Mouse (Mus musculus): Measurements from ENCODE around the gene Fam161a. TPM values are rescaled to one million over a fixed set of nuclear protein-coding genes. Genes with fewer than 3 reads are reported as not detected.

Gene Fam161a
- polyA plus RNA-seq, 1 experiment from 2014 or later, result 0.81 TPM

DNA sequence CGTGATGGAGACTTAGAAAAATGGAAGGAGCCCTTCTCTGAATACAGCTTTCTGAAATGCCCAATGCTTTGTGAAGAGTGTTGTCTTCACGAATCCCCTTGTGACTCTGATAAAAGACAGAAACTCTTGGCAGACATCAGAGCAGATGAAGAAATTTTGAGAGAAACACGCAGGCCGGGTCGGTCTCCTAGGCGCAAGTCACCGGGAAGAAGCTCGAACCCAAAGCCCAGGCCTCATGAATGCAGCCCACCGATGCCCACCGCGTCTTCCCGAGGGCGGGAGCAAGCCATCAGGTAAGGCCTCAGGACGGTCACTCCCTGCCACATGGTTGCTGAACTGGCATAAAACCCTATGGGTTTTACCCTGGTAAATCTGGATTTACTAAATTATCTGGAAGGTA lies 13.5 kb downstream of the Fam161a start:
- Histone ChIP-seq H3K27me3 (ENCODE audit: control insufficient read depth, insufficient read depth, low read depth, low read length) (no peaks in the 10 kb centered on the region), H3K27ac (ENCODE audit: low read length) (no peak overlapping the region), H3K9ac (ENCODE audit: low read depth, low read length) (no peak overlapping the region), H3K36me3 (ENCODE audit: control insufficient read depth, insufficient read depth) (no peaks in the 10 kb centered on the region), H3K9me3 (replicated peaks; ENCODE audit: control insufficient read depth, low read length) (no peaks in the 10 kb centered on the region), H3K4me3 (ENCODE audit: low read depth, low read length) (no peak overlapping the region), H3K4me1 (ENCODE audit: control insufficient read depth, low read depth, low read length) (no peaks in the 10 kb centered on the region), H3K4me2 (ENCODE audit: low read depth, low read length) (no peak overlapping the region)
- WGBS (ENCODE audit: insufficient replicate concordance), result 75% methylated on average over 14 of the region's 14 CpGs
- ATAC-seq (ENCODE audit: low read depth), result no peak

DNA sequence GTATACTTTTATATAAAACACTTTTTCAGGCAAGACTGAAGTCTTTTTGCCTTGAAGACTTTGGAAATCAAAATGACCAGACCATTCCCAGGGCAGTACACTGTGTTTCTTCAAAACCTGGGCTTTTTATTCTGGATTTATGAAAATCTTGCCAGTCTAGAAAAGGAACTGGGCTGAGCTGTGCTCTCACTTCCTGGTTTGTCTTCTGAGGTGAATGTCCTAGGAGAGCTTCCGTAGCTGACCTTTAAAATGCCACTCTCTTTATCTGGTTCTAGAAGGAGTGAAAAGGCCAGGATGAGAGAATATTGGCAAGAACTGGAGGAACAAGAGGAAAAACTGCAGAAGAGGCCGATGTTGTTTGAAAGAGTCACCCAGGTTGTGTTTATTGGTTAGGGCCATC lies 15.8 kb downstream of the Fam161a start:
- Histone ChIP-seq H3K36me3 (ENCODE audit: control insufficient read depth, insufficient read depth) (no peaks in the 10 kb centered on the region), H3K4me1 (ENCODE audit: control insufficient read depth, low read depth, low read length) (no peaks in the 10 kb centered on the region), H3K9ac (ENCODE audit: low read depth, low read length) (no peak overlapping the region), H3K4me3 (ENCODE audit: low read depth, low read length) (no peak overlapping the region), H3K27ac (ENCODE audit: low read length) (no peak overlapping the region), H3K4me2 (ENCODE audit: low read depth, low read length) (no peak overlapping the region), H3K27me3 (ENCODE audit: control insufficient read depth, insufficient read depth, low read depth, low read length) (no peaks in the 10 kb centered on the region), H3K9me3 (replicated peaks; ENCODE audit: control insufficient read depth, low read length) (no peaks in the 10 kb centered on the region)
- ATAC-seq (ENCODE audit: low read depth), result no peak
- WGBS (ENCODE audit: insufficient replicate concordance), result 72% methylated on average over 2 of the region's 2 CpGs

DNA sequence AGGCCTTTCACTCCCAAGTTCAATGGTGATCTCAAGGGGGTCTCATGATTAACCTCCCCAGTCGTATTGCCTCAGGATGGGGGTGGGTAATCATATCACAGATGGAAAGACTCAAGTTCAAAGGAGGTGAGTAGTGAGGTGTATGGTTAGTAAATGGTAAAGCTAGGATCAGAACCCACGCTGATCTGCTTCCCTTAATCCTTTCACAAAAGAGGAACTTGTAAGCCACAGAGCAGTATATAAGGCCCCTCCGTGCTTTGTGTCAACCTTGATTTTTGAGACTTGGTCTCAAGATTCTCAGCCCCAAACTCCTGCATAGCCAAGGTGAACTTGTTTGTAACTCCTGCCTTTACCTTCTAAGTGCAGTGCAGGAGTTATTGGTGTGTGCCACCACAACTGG lies 16.8 kb downstream of the Fam161a start:
- Histone ChIP-seq H3K4me2 (ENCODE audit: low read depth, low read length) (no peak overlapping the region), H3K36me3 (ENCODE audit: control insufficient read depth, insufficient read depth) (no peaks in the 10 kb centered on the region), H3K9ac (ENCODE audit: low read depth, low read length) (no peak overlapping the region), H3K4me3 (ENCODE audit: low read depth, low read length) (no peak overlapping the region), H3K27me3 (ENCODE audit: control insufficient read depth, insufficient read depth, low read depth, low read length) (no peaks in the 10 kb centered on the region), H3K27ac (ENCODE audit: low read length) (no peak overlapping the region), H3K9me3 (replicated peaks; ENCODE audit: control insufficient read depth, low read length) (no peaks in the 10 kb centered on the region), H3K4me1 (ENCODE audit: control insufficient read depth, low read depth, low read length) (no peaks in the 10 kb centered on the region)
- WGBS (ENCODE audit: insufficient replicate concordance), result 25% methylated on average over 3 of the region's 3 CpGs
- no peak for ATAC-seq (ENCODE audit: low read depth)

DNA sequence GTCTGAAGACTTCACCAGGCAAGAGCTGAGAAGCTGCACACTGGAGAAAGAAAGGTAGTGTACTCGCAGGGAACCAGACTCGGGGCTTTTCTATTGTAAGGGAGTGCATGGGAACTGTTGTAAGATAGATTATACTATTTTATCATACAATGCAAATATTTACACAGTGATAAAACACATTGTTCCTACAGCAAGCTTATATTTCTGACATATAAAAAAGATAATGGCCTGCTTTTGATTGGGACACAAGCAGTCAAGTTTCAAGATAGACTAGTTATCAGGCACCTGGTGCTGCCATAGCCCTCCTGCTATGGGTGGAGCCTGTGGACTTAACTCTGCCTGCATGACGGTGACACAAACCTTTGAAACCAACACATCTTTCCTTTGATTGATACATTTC lies 21.6 kb downstream of the Fam161a start:
- 20% methylated on average over 3 of the region's 3 CpGs for WGBS (ENCODE audit: insufficient replicate concordance)
- Histone ChIP-seq H3K4me2 (ENCODE audit: low read depth, low read length) (no peak overlapping the region), H3K27me3 (ENCODE audit: control insufficient read depth, insufficient read depth, low read depth, low read length) (no peaks in the 10 kb centered on the region), H3K27ac (ENCODE audit: low read length) (no peak overlapping the region), H3K36me3 (ENCODE audit: control insufficient read depth, insufficient read depth) (no peaks in the 10 kb centered on the region), H3K9me3 (replicated peaks; ENCODE audit: control insufficient read depth, low read length) (no peaks in the 10 kb centered on the region), H3K4me3 (ENCODE audit: low read depth, low read length) (no peak overlapping the region), H3K9ac (ENCODE audit: low read depth, low read length) (no peak overlapping the region), H3K4me1 (ENCODE audit: control insufficient read depth, low read depth, low read length) (no peaks in the 10 kb centered on the region)
- ATAC-seq (ENCODE audit: low read depth), result no peak

DNA sequence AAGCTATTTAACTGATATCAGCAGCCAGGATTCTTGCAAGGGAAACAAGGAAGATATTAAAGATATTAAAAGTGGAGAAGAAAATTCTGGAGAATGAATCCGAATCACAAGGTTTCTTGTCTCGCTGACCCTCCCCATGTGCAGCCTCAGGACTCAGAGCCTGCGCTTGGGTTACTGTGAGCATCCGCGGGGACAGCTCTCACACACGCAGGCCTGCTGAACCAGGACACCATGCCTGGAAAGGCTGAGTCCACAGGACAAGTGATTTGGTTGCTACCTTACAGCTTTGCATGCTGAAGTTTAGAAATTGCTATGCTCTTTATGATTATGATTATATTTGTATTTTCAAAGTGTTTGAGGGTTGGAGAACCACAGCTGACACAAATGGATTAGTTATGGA lies 22.1 kb downstream of the Fam161a start:
- H3K4me1 ChIP-seq (ENCODE audit: control insufficient read depth, low read depth, low read length), result no peaks in the 10 kb centered on the region
- H3K9me3 ChIP-seq (replicated peaks; ENCODE audit: control insufficient read depth, low read length), result no peaks in the 10 kb centered on the region
- H3K9ac ChIP-seq (ENCODE audit: low read depth, low read length), result no peak overlapping the region
- no peak for ATAC-seq (ENCODE audit: low read depth)
- no peak overlapping the region for H3K4me2 ChIP-seq (ENCODE audit: low read depth, low read length)
- H3K27ac ChIP-seq (ENCODE audit: low read length), result no peak overlapping the region
- H3K36me3 ChIP-seq (ENCODE audit: control insufficient read depth, insufficient read depth), result no peaks in the 10 kb centered on the region
- 78% methylated on average over 6 of the region's 6 CpGs for WGBS (ENCODE audit: insufficient replicate concordance)
- no peak overlapping the region for H3K4me3 ChIP-seq (ENCODE audit: low read depth, low read length)
- no peaks in the 10 kb centered on the region for H3K27me3 ChIP-seq (ENCODE audit: control insufficient read depth, insufficient read depth, low read depth, low read length)

DNA sequence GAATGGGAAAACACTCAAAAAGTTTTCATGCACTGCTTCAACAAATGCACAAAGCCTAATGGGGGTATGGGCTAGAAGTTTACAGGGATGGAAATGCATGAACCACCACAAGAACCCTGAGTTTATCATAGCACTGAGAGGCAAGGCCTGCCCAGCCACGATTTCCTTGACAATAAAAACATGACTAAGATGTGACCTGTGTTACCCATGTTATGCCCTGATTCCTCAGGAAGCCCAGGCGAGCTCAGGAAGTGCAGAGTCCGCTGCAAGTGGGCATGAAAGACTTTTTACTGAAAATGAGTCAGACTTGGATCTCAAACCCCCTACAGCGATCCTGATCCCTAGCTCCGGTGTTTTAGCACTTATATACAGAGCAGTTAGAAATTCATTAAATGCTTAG lies 39.9 kb downstream of the Fam161a start:
- no peak overlapping the region for H3K9ac ChIP-seq (ENCODE audit: low read depth, low read length)
- 33% methylated on average over 5 of the region's 5 CpGs for WGBS (ENCODE audit: insufficient replicate concordance)
- no peaks in the 10 kb centered on the region for H3K9me3 ChIP-seq (replicated peaks; ENCODE audit: control insufficient read depth, low read length)
- no peak overlapping the region for H3K27ac ChIP-seq (ENCODE audit: low read length)
- no peaks in the 10 kb centered on the region for H3K4me1 ChIP-seq (ENCODE audit: control insufficient read depth, low read depth, low read length)
- no peaks in the 10 kb centered on the region for H3K36me3 ChIP-seq (ENCODE audit: control insufficient read depth, insufficient read depth)
- peaks cover 12% of the 10 kb centered on the region for H3K27me3 ChIP-seq (ENCODE audit: control insufficient read depth, insufficient read depth, low read depth, low read length)
- H3K4me3 ChIP-seq (ENCODE audit: low read depth, low read length), result no peak overlapping the region
- no peak overlapping the region for H3K4me2 ChIP-seq (ENCODE audit: low read depth, low read length)
- ATAC-seq (ENCODE audit: low read depth), result no peak

DNA sequence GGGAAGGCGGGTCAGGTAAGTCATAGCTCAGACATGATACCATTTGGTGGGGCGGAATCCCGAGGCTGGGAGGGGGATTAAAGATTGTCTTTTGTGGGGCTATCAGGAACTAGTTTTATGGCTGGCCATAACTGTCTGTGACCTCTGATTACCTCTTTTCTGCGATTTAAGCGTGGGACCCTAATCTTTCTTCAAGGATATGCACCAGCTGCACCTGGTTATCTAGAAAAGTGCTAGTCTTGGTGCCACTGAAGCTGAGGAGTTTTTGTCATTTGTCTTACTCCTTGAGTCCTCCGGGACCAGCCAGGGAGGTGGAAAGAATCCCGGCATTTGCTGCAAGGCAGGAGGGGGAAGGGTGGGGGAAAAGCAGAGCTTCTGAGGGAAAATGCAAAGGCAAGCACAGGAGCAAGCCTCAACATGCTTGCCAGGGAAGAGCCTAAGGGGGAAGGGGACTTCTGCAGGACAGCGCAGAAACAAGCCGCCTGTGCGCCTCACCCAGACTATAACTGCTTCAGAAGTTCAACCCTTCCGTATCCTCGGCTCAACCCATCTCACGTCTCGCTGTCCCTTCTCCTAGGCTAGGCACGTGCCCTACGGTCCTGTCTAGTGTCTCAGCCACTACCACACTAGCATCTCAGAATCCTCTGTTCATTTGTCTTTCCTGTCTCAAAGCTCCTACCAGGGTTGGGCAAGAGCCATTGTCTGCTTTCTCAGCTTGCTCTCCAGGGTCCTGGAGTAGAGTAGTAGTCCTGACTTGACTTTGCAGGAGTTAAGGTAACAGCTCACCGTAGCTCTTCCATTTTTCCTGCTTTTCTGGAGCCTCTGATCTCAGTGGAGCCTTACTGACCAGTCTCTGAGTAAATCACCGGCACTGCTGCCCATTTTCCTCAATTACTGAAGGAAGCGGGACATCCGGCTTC lies 40.6 kb downstream of the Fam161a start:
- Histone ChIP-seq H3K4me1 (ENCODE audit: control insufficient read depth, low read depth, low read length) (no peaks in the 10 kb centered on the region), H3K9me3 (replicated peaks; ENCODE audit: control insufficient read depth, low read length) (no peaks in the 10 kb centered on the region), H3K27me3 (ENCODE audit: control insufficient read depth, insufficient read depth, low read depth, low read length) (peaks cover 12% of the 10 kb centered on the region), H3K27ac (ENCODE audit: low read length) (no peak overlapping the region), H3K36me3 (ENCODE audit: control insufficient read depth, insufficient read depth) (no peaks in the 10 kb centered on the region), H3K4me3 (ENCODE audit: low read depth, low read length) (no peak overlapping the region), H3K9ac (ENCODE audit: low read depth, low read length) (no peak overlapping the region), H3K4me2 (ENCODE audit: low read depth, low read length) (peak overlapping the region; percentile 5; the same call in 1 of the 2 replicates)
- no peak for ATAC-seq (ENCODE audit: low read depth)
- 27% methylated on average over 20 of the region's 20 CpGs for WGBS (ENCODE audit: insufficient replicate concordance)

DNA sequence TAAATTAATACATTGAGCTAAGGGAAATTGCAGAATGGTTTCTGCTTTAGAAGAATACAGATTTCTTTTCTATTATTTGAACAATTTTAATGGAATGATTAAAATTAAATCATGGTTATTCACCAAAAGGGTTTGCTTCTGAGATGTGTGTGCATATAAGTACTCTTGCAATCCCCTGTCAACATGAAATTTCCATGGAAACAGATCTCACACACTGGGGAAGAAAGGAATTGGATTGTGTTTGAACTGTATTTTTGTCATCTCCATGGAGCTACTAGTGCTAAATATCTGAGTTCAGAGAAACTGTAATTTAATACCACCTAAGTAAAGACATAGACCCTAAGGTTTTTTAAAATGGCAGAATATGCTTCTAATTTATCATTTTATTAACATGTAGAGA lies 42.3 kb downstream of the Fam161a start:
- Histone ChIP-seq H3K4me3 (ENCODE audit: low read depth, low read length) (no peak overlapping the region), H3K4me2 (ENCODE audit: low read depth, low read length) (no peak overlapping the region), H3K36me3 (ENCODE audit: control insufficient read depth, insufficient read depth) (no peaks in the 10 kb centered on the region), H3K9me3 (replicated peaks; ENCODE audit: control insufficient read depth, low read length) (no peaks in the 10 kb centered on the region), H3K27me3 (ENCODE audit: control insufficient read depth, insufficient read depth, low read depth, low read length) (peaks cover 12% of the 10 kb centered on the region), H3K9ac (ENCODE audit: low read depth, low read length) (no peak overlapping the region), H3K4me1 (ENCODE audit: control insufficient read depth, low read depth, low read length) (no peaks in the 10 kb centered on the region), H3K27ac (ENCODE audit: low read length) (no peak overlapping the region)
- no peak for ATAC-seq (ENCODE audit: low read depth)

DNA sequence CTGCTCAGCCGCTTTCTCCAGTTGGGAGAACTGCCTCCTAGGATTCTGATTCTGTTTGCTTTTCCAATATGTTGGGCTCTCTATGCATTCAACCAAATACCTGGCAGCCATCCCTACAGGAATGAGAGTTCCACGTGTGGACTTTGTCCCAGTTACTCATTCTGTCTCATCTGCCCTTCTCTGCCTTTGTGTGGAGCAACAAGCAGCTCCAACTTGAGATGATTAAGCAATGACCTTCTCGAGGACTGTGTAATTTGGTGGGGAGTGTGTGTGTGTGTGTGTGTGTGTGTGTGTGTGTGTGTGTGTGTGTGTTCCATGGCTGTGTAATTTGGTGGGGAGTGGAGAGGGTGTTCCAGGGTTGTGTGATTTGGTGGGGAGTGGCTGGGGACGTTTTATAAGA lies 45.0 kb downstream of the Fam161a start:
- H3K9me3 ChIP-seq (replicated peaks; ENCODE audit: control insufficient read depth, low read length), result no peaks in the 10 kb centered on the region
- ATAC-seq (ENCODE audit: low read depth), result no peak

More for the DNA sequence above, 45.0 kb downstream of the Fam161a start:
- Histone ChIP-seq H3K27ac (ENCODE audit: low read length) (no peak overlapping the region), H3K4me2 (ENCODE audit: low read depth, low read length) (no peak overlapping the region), H3K4me1 (ENCODE audit: control insufficient read depth, low read depth, low read length) (no peaks in the 10 kb centered on the region), H3K27me3 (ENCODE audit: control insufficient read depth, insufficient read depth, low read depth, low read length) (peaks cover 11% of the 10 kb centered on the region), H3K9ac (ENCODE audit: low read depth, low read length) (no peak overlapping the region), H3K36me3 (ENCODE audit: control insufficient read depth, insufficient read depth) (no peaks in the 10 kb centered on the region), H3K4me3 (ENCODE audit: low read depth, low read length) (no peak overlapping the region)
- 46% methylated on average over 4 of the region's 4 CpGs for WGBS (ENCODE audit: insufficient replicate concordance)
